Mouse (Mus musculus) heart, postnatal 0 days (tissue): ENCODE results near the gene Myo1e. TPM values are rescaled to one million over a fixed set of nuclear protein-coding genes. Genes with fewer than 3 reads are reported as not detected.

ENCODE experiments used
- ATAC-seq: fragments of 200-750 bp; cut with Nextera tagmentation; 2 replicates; pipeline ENCODE4 v1.8.0; 2017; ENCODE audit warnings: low read depth, moderate number of reproducible peaks, moderate library complexity; ENCODE audit not compliant: insufficient read depth
- DNase-seq: peaks from one replicate; pipeline ENCODE4 v3.0.0-alpha.2; 2016; ENCODE audit warnings: low spot score
- H3K27ac ChIP-seq: fragments of 300-500 bp; sonication (generic); 2 replicates; pipeline ENCODE4 v1.5.1; 2014; ENCODE audit warnings: low read depth, mild to moderate bottlenecking
- H3K27me3 ChIP-seq: fragments of 300-500 bp; sonication (generic); 2 replicates; pipeline ENCODE4 v1.6.1; 2014; ENCODE audit warnings: low read length, mixed read lengths; ENCODE audit not compliant: control insufficient read depth, insufficient read depth
- H3K36me3 ChIP-seq: fragments of 300-500 bp; sonication (generic); replicated peaks from 2 replicates; pipeline ENCODE4 v1.6.1; 2014; ENCODE audit warnings: low read length, mixed read lengths; ENCODE audit not compliant: control insufficient read depth, insufficient read depth
- H3K4me1 ChIP-seq: fragments of 300-500 bp; sonication (generic); 2 replicates; pipeline ENCODE4 v1.6.1; 2014; ENCODE audit warnings: antibody characterized with exemption; ENCODE audit not compliant: control insufficient read depth, insufficient read depth
- H3K4me2 ChIP-seq: fragments of 300-500 bp; sonication (generic); 2 replicates; pipeline ENCODE4 v1.6.1; 2014; ENCODE audit warnings: low read depth, mild to moderate bottlenecking, low read length, moderate library complexity
- H3K4me3 ChIP-seq: fragments of 300-500 bp; sonication (generic); 2 replicates; pipeline ENCODE4 v1.5.1; 2014; ENCODE audit warnings: low read depth, low read length
- H3K9ac ChIP-seq: fragments of 300-500 bp; sonication (generic); replicated peaks from 2 replicates; pipeline ENCODE4 v1.6.1; 2014; ENCODE audit warnings: low read depth, low read length, mixed read lengths
- H3K9me3 ChIP-seq: fragments of 300-500 bp; sonication (generic); replicated peaks from 2 replicates; pipeline ENCODE4 v1.6.1; 2016; ENCODE audit warnings: low read length; ENCODE audit not compliant: control insufficient read depth
- CTCF ChIP-seq: IDR thresholded peaks from 2 replicates; pipeline ENCODE4 v1.5.1; 2016; ENCODE audit warnings: antibody characterized with exemption, control low read depth, low read depth
- EP300 ChIP-seq: IDR thresholded peaks from 2 replicates; pipeline ENCODE4 v1.6.1; 2016; ENCODE audit warnings: antibody characterized with exemption, low read depth
- WGBS: fragments of 180-500 bp; shearing (Covaris S2); extraction: QIAGEN DNeasy Blood & Tissue Kit; methylation state at CpG from one replicate; pipeline ENCODE4 v1.1.7; 2014; 5-methylcytosine and 5-hydroxymethylcytosine counted together
- polyA plus RNA-seq: library from polyadenylated mRNA; unstranded; fragments of >200 nt; fragmentation: Nextera tagmentation; extraction: Ambion mirVana; gene quantifications from 2 replicates; pipeline ENCODE4 v1.2.1, GENCODE M21; 2015
- total RNA-seq: library from RNA; depleted of rRNA; stranded (reverse); fragments of >200 nt; gene quantifications from 2 replicates; pipeline ENCODE4 v1.2.3, GENCODE M21; 2014; ENCODE audit warnings: low replicate concordance

Gene Myo1e
- total and polyA plus RNA-seq, 2 experiments from 2014 or later, result 6.6 to 7.0 TPM

DNA sequence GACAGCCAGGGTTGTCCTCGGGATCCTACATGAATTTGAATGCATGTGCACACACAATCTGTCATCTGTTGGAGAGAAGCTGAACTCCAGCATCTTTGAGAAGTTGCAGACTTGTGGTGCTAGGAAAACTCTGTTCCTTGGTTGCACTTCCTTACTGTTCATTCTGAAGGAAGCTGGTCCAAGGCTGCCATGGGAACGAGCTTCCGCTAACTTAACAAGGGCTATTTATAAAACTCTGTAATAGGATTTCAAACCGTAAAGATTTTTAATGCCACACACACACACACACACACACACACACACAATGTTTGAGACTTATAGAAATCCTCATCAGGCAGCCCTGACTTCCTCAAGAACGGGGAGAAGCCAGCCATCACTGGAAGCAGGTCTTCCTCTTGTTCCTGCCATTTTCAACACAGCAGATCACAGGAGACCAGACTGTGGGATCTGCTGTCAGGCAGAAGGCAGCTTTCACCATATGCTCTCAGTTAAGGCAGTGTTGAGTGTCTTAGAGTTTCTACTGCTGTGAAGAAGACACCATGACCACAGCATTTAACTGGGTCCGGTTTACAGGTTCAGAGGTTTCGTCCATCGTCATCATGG is 194.9 kb downstream of the Myo1e start:
- no peak overlapping the region for H3K9ac ChIP-seq
- no peaks in the 10 kb centered on the region for H3K9me3 ChIP-seq
- no peaks in the 10 kb centered on the region for H3K4me1 ChIP-seq
- peaks cover 26% of the 10 kb centered on the region for H3K36me3 ChIP-seq
- H3K4me3 ChIP-seq, result no peak overlapping the region
- WGBS, result 79% methylated on average over 8 of the region's 8 CpGs
- DNase-seq (no peak), ATAC-seq (no peak)
- TF ChIP-seq CTCF, result no peak
- no peak for TF ChIP-seq EP300
- H3K27me3 ChIP-seq, result no peaks in the 10 kb centered on the region
- H3K4me2 ChIP-seq, result no peak overlapping the region
- H3K27ac ChIP-seq, result no peak overlapping the region

DNA sequence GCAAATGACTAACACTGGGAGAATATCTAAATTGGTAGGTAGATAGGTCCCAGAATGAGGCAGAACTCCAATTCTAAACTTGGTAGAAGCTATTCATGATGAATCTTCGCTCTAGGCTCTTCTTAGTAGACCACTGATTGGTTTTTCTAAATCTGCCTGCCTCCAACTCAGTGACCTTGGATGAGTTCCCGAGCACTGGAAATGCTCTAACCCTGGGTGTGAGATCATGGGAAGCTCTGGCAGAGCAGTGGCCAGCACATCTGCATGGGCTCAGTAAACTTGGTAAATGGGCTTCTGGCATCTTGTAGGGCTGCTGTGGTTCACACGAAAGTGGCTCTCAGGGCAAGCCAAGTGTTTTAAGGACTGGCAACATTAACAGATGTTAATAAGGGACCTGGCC is 199.4 kb downstream of the Myo1e start:
- no peaks in the 10 kb centered on the region for H3K4me1 ChIP-seq
- peaks cover 51% of the 10 kb centered on the region for H3K36me3 ChIP-seq
- H3K4me3 ChIP-seq, result no peak overlapping the region
- H3K27ac ChIP-seq, result no peak overlapping the region
- H3K9ac ChIP-seq, result no peak overlapping the region
- no peaks in the 10 kb centered on the region for H3K27me3 ChIP-seq
- ATAC-seq (no peak), DNase-seq (no peak)
- no peak overlapping the region for H3K4me2 ChIP-seq
- TF ChIP-seq EP300, result no peak
- TF ChIP-seq CTCF, result no peak
- 81% methylated on average over 3 of the region's 3 CpGs for WGBS
- H3K9me3 ChIP-seq, result no peaks in the 10 kb centered on the region

DNA sequence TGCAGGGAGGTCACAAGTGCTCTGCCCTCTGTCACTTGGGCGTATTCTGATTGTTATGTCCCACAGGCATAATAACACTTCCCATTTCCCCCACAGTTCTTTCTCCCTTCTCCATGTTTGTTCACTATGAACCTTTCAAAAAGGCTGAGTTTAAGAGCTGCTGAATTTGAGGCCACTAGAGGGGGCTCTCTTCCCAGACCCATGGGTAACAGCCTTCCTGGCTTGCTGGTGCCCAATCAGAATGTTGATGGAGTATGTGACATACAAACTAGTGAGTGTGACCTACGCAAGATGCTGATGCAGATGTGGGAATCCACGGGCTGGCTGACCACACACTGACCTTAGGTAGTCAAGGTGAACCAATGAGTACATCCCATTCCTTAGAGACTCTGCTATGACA is 201.6 kb downstream of the Myo1e start:
- peaks cover 73% of the 10 kb centered on the region for H3K36me3 ChIP-seq
- TF ChIP-seq EP300 (no peak), CTCF (peak; percentile 69)
- H3K9me3 ChIP-seq, result no peaks in the 10 kb centered on the region
- peak; percentile 37 for DNase-seq
- H3K27me3 ChIP-seq, result no peaks in the 10 kb centered on the region
- no peak overlapping the region for H3K4me3 ChIP-seq
- no peak overlapping the region for H3K27ac ChIP-seq
- no peak for ATAC-seq
- no peak overlapping the region for H3K4me2 ChIP-seq
- no peak overlapping the region for H3K9ac ChIP-seq
- H3K4me1 ChIP-seq, result no peaks in the 10 kb centered on the region
- 83% methylated on average over 3 of the region's 3 CpGs for WGBS

DNA sequence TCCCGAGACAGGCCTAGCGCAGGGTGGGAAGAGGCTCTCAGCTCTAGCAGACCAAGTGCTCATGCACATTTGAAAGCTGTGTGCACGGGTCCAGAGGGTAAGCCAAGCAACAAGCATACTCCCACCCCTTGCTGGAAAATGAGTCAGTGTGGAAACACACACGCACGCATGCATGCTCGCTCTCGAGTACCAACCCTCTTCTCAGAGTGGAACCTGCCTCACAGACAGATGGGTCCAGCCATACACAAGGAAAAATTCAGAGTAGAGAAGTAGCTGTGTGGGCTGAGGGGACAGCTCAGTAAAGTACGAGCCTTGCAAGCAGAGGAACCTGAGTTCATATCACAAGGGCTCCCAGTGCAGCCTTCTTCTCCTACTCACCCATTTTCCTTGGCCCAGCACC is 202.6 kb downstream of the Myo1e start:
- Histone ChIP-seq H3K4me2 (no peak overlapping the region), H3K27me3 (no peaks in the 10 kb centered on the region), H3K27ac (no peak overlapping the region), H3K9me3 (no peaks in the 10 kb centered on the region), H3K4me1 (no peaks in the 10 kb centered on the region), H3K36me3 (peaks cover 81% of the 10 kb centered on the region), H3K4me3 (no peak overlapping the region), H3K9ac (no peak overlapping the region)
- no peak for DNase-seq
- 94% methylated on average over 8 of the region's 8 CpGs for WGBS
- no peak for ATAC-seq
- TF ChIP-seq CTCF (no peak), EP300 (no peak)

DNA sequence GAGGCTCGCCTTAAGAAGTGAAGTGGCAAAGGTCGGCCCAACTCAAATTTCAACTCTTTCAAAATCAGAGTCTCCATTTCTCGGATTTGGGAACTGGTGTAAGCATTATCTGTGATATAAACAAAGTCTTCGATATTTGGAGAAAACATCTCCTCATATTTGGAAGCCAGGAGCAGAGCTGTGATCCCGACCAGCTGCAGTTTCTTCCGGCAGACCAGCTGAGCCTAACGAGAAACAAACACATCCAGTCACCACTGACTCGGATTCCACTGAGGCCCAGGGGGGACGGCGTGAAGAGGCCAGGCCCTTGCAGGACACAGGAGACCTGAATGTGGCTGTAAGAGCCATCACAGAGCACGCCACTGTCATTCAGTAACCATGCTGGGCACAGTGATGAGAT is 203.5 kb downstream of the Myo1e start:
- Histone ChIP-seq H3K9ac (no peak overlapping the region), H3K4me2 (no peak overlapping the region), H3K4me3 (no peak overlapping the region), H3K27ac (no peak overlapping the region), H3K4me1 (no peaks in the 10 kb centered on the region), H3K9me3 (no peaks in the 10 kb centered on the region), H3K27me3 (no peaks in the 10 kb centered on the region), H3K36me3 (peaks cover 88% of the 10 kb centered on the region)
- ATAC-seq (no peak), DNase-seq (no peak)
- whole genome bisulfite sequencing, result 83% methylated on average over 11 of the region's 11 CpGs
- TF ChIP-seq CTCF (no peak), EP300 (no peak)

GRCm38 (mm10) chr9:70413038-70413437 is 205.9 kb downstream of the Myo1e start:
- H3K36me3 ChIP-seq, result peaks cover 88% of the 10 kb centered on the region
- no peak overlapping the region for H3K4me2 ChIP-seq
- no peak overlapping the region for H3K4me3 ChIP-seq
- H3K9me3 ChIP-seq, result no peaks in the 10 kb centered on the region
- H3K4me1 ChIP-seq, result no peaks in the 10 kb centered on the region
- TF ChIP-seq CTCF (no peak), EP300 (no peak)
- H3K27me3 ChIP-seq, result no peaks in the 10 kb centered on the region
- 81% methylated on average over 7 of the region's 7 CpGs for WGBS
- ATAC-seq (no peak), DNase-seq (no peak)
- no peak overlapping the region for H3K27ac ChIP-seq
- no peak overlapping the region for H3K9ac ChIP-seq
